Mouse (Mus musculus): ENCODE measurements around the gene Ulk3.

Gene Ulk3

DNA sequence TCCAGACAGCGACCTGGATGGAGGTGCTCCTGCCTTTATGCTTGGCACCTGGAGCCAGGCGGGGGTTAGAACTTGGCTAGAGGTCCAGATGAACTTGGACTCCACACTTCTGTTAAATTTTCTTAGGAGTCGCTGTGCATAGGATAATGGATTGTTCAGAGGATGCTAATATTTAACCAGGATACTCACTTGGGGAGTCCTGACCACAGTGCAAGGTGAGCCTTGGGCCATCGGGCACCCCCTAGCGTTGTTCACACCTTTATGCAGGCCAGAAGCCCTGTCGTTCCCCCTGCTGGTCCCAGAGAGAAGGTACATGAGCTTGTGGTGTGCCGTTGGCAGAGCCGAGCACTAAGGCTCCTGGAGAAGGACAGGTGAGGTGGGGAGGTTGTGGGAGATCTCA, 22.4 kb upstream of the Ulk3 start:
- DNase-seq (ENCODE audit: low read depth in 1 of 2, low spot score in 2 of 2), result no peak

DNA sequence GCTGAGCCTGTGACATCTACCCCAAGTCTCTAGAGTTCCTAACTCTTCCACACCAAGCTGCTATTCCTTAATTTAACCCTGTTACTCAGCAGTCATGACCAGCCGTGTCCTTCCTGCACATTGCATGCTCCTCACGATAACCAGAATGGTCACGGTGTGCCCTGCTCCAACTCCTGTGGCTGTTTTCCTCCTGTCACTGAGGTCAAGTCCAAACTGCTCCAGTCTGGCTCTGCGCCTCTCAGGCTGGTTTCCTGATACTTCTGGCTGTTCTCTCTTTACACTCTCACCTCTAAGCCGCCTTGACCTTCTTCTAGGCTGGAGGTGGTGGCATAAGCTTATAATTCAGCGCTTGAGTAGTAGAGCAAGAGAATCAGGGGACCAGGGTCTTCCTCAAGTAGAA, 20.8 kb upstream of the Ulk3 start:
- DNase-seq (ENCODE audit: low read depth in 1 of 2, low spot score in 2 of 2), result no peak

DNA sequence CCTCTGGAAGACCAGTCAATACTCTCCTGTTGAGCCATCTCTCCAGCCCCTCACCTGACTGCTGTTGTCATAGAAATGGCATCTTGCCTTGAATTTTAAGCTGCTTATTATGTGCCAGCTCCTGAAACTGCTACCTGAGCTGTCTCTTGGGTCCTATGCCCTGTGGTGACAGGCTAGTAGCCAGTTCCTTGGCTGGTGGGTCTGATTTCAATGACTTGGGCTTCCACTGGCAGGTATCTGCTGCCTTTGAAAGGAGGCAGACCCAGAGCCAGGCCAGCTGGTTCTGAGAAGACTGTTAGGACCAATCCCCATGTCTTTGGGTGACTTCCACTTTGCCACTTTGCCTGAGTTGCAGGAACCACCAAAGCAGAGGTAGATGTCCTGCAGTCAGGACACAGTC, 14.9 kb upstream of the Ulk3 start:
- no peak for DNase-seq (ENCODE audit: low read depth in 1 of 2, low spot score in 2 of 2)

DNA sequence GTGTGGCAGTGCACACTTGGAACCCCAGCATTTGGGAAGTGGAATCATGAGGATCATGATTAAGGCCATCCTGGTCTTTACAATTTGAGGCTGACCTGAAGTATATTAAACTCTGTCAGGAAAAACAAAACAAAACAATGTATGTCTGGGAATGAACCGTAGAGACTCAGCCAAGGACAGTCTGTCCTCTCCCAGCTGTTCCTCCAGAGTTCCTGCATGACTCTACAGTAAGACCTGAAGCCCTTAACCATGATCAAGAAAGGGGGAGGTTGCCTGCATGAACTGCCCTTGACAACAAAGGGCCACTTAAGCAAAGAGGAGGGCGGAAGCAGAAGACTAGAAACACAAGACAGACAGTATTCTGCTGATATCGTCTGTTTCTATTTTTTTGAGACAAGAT, 13.7 kb upstream of the Ulk3 start:
- DNase-seq (ENCODE audit: low read depth in 1 of 2, low spot score in 2 of 2), result no peak

DNA sequence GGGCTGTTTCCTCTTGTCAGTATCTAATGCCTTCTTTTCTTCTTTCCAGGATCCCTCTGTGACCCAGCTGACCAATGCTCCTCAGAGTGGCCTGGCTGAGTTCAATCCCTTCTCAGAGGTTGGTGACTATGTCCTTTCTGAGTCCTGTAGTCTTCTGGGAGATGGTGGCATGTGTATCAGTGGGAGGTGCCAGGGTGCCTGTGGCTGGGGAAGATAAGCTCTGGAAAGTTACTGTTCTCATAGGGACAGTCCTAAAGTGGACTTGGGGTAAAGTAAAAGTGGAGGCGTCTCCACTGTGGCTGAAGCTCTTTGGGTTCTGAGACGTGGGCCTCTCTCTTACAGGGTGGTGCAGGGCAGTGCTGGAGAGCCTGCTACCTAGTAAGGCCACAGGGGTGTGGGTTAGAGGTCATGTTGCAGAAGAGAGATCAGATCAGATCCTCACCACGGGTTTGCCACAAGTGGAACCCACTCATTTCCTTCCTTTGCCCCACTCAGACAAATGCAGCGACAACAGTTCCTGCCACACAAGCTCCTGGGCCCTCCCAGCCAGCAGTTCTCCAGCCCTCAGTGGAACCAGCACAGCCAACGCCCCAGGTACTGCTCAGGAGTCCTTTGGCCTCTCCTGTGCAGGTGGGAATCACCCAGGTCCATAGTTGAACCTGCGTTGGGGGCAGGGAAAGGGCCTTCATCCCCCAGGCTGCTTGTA, 12.0 kb upstream of the Ulk3 start:
- DNase-seq (ENCODE audit: low read depth in 1 of 2, low spot score in 2 of 2), result no peak

DNA sequence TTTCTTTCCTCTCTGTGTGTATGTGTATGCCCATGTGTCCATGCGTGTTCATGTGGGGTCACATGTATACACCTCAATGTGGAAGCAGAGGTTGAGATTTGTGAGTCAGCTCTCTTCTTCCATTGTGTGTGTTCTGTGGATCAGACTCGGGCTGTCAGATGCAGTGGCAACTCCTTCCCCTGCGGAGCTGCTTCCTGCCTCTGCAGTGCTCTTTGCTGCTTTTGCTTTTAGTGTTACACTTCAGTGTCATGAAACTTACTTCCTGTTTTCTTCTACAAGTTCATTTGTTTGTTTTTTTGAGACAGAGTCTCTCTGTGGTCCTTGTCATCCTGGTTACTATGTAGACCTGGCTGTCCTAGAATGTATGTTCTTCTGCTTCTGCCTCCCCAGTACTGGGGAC, 4.3 kb upstream of the Ulk3 start:
- no peak for DNase-seq (ENCODE audit: low read depth in 1 of 2, low spot score in 2 of 2)

DNA sequence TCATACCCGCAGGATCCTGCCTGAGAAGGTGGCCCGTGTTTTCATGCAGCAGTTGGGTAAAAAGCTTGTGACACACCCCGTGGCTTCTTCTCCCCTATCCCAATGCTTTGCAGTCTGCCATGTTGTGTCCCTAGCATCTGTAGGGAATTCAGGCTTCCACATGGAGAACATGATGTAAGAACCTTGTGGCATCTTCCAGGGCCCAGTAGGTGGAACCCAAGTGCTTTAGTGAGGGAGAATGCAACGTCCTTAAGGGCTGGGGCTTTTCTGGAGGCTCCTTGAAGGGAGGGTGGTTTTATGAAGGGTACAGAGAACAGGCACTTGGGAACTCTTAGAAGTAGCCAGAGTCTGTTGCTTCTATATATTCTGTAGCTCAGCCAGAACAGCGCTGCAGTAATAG, 1.5 kb downstream of the Ulk3 start:
- no peak for DNase-seq (ENCODE audit: low read depth in 1 of 2, low spot score in 2 of 2)

DNA sequence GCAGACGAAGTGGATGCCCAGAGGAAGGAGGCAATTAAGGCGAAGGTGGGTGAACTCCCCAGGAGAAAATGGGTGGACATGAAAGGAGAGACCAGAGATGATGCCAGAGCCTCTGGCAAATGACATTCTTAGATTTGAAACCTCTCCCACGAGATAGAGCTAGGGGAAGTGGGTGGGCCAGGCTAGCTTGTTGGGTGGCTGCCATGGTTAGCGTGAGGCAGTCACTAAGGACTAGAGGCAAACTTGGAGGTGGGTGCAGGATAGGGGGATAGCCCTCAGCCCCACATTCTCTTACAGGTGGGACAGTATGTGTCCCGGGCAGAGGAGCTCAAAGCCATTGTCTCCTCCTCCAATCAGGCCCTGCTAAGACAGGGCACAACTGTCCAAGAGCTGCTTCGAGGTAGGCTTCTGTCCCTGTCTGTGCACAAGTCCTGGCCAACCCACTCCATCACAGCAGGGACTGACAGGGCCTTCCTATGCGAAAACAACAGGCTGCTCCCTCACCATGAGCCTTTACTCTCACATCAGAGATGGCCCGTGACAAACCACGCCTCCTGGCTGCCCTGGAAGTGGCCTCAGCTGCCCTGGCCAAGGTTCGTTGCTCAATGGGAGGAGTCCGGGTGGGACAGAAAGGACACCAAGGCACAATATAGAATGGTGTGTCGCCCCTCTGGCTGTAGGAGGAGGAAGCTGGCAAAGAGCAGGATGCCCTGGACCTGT, 4.4 kb downstream of the Ulk3 start:
- DNase-seq (ENCODE audit: low read depth in 1 of 2, low spot score in 2 of 2), result no peak

DNA sequence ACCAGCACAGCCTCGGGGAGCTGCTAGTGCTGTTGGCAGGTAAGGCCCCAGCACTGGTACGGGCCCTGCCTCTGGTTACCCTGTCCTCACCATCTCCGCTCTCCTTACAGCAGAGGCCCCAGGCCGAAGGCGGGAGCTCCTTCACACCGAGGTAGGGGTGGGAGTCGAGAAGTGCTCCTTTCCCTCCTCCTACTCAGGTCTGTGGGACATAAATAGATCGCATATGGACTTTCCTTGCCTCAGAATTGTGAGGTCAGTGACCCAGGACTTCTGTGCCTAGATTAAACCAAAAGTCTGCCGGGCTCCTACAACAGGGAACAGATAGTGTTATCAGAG, 4.9 kb downstream of the Ulk3 start:
- no peak for DNase-seq (ENCODE audit: low read depth in 1 of 2, low spot score in 2 of 2)

DNA sequence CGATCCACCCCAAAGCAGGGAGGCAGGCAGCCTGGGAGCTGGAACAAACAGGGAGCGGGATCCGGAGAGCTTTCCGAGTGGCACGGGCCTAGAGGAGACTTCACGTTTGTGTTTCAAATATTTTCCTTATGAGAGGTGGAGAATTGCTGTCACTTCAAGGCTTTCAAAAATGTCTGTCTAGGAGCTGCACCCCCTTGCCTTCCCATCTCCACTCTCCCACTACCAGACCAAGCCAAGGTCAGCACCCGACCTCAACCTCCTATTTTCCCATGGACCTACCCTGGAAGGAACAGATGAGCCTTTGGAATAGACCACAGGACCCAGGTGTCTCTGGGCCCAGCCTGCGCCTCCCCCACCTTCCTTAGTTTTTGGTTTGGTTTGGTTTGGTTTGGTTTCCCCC, 8.0 kb downstream of the Ulk3 start:
- no peak for DNase-seq (ENCODE audit: low read depth in 1 of 2, low spot score in 2 of 2)

DNA sequence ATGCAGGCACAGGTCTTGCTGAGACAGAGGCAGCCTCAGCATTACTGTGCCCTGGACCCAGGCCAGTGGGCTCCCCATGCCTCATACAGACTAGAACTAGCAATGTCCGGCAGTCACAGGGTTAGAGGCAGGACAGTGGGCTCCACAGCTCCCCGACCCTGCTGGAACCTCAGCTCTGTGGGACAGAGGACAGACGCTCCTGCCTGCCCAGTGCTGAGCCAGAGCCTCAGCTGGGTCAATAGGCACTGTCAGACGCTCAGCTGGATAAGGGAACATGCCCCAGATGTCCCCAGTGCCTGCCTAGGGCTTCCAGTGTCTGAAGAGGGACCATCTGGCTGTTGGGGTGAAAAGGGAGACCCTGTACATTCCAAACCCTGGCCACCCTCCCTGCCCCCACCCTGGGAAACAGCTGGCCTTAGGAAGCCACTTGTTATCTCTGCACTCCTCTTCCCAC, 8.7 kb downstream of the Ulk3 start:
- no peak for DNase-seq (ENCODE audit: low read depth in 1 of 2, low spot score in 2 of 2)

DNA sequence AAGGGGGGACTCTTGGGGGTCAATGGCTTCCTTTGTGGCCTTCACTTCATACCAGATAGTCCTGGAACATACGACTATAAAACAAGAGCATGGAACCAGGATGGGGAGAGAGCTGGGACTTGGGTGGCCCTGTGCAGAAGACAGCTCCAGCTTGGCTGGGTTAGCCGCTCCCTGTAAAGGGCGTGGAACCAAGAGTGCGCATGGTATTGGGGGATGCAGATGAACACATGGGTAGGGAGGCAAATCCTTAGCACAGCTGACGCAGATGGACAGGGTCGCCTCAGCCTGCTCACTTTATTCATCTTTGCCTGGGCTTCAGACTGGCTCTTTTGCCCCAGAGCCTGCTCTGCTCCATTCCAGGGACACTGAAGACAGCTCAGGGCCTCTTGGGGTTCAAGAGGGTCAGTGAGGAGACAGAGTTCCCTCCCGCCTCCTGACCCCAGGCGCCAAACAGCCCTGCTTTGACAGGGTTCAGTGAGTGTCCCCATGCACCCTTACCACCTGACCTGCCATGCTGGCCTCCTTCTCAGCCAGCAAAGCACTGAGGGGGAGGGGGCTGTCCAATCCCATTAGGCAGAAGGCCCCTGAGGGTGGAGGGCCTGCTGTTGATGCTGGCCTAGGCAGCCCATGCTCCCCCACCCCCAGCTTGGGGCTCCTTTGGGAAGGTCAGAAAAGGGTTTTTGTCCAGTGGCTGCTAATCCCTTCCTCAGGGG, 9.8 kb downstream of the Ulk3 start:
- DNase-seq (ENCODE audit: low read depth in 1 of 2, low spot score in 2 of 2), result no peak

DNA sequence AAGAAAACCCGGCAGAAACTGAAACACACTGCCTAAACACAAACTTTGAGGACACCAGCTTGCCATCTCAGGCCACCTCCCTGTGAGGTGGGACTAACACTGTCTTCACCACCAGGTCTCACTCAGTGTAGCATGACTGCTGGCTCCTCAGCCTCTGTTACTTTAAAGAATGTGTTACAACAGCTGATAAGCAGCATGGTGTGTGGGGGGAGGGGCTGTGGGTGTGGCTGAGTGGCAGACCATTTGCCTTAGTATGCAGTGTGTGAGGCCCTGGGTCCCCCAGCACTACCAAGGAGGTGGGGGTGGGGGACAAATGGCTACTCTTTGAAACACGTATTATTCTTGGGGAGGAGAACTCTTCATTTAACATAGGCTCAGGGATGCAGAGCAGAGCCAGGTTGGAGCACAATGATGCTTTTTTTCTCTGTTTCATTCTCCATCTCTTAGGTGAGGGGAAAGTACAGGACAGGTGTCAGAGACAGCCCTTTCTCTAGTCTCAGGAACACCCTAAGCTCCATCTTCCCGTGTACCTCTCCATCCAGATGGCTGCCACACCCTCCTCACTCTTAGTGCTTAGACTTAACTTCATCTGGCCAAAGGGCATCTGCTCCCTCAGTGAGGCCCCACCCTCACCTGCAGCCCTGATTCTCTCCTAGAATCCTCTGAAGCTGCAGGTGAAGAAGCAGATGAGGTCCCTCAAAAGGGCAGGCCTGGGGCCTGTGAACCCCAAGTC, 11.5 kb downstream of the Ulk3 start:
- DNase-seq (ENCODE audit: low read depth in 1 of 2, low spot score in 2 of 2), result no peak

DNA sequence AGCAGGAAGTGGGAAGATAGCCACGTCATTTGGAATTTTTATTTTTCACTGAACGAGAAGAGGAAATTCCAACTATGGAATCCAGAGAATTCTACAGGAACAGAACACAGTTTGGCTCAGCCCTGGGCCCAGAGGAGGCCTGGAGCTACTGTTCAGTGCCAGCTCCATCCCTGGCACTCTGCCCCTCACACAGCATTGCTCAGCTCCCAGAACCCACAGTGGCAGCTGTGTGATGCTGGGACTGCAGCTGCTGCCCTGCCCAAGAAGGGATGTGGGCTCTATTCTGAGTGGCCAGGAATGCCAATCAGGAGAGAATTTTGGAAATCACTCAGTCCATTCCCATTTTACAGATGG, 12.1 kb downstream of the Ulk3 start:
- no peak for DNase-seq (ENCODE audit: low read depth in 1 of 2, low spot score in 2 of 2)

DNA sequence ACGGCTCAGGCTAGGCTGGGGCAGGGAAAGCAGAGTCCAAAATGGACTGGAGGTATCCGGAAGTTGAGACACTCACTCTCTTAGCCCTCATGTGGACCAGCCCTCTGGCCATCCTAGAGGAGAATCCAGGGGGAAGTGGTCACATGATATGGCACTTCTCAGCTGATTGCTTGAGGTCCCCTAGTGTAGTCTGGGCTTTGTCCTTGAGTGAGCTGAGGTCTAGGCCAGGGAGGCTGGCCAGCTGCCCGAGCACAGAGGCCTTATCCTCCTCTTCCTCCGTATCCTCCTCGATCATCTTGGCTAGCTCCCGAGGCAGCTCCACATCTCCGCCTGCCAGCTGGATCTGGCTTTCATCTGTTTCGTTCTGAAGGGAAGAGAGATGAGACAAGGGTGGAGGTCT, 12.8 kb downstream of the Ulk3 start:
- no peak for DNase-seq (ENCODE audit: low read depth in 1 of 2, low spot score in 2 of 2)

DNA sequence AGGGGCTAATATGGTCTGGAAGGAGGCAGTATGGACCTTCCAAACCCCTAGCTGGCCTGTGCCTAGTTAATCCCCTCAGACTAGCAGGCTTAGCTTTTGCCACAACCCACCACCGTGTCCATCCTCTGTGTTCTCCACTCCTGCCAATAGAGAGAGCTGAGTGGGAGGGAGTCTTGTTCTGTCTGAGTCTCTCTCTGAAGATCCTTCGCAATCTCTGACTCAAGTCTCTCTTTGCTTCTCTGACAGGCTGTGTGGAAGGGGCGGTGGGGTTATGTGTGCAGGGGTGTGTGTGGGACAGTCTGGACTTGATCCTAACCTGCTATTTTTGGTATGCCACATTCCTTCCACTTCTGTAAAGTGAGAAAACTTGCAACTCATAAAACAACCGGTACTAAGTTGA, 15.6 kb downstream of the Ulk3 start:
- no peak for DNase-seq (ENCODE audit: low read depth in 1 of 2, low spot score in 2 of 2)

DNA sequence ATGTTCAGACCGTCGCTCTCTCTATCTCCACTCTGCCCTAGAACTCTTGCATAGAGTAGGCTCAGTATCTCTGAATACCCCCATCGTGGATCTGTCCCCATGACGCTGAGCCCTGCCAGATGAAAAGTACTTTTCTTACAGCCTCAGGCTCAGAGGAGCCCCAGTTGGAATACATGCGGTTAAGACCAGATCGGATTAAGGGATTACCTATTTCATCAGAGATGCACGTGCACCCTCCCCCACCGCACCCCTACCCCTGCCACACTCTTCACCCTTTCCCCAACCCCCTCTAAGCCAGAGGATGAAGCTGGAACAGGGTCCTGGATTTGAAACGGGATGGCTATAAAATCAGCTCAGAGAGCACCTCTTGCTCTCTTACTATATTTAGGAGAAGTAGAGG, 16.3 kb downstream of the Ulk3 start:
- DNase-seq (ENCODE audit: low read depth in 1 of 2, low spot score in 2 of 2), result no peak

DNA sequence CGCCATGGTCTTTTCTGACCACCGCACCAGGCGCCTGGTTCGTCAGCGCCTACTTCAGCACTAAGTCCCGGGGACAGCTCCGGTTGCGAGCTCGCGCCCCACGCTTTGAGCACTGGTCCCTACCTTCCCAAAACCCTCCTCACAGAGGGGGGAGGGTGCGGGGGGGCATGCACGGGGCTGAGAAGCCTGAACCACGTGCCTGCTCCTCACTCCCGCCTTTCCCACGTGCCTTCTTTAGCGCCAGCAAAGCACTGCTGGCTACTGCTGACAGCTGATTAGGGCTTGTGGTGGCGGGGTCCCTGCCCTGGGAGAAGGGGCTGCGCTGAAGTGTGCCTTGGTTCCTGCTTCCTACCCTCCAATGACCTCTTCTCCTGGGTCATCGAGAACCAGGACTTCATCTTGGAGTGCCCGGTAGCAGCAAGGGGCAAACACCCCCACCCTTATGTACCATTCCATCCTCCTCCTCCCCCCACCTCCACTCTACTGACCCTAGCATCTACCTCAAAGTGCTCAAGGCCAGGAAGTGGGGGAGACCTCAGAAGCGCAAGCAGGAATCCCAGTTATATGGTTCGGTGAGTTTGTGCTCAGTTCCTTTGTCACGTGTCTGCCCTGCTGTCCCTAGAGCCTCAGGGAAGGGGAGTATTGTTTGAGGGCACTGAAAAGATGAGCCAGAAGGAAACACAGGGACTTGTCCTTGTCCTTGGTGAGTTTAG, 17.0 kb downstream of the Ulk3 start, which contains the start of gene Cplx3:
Cplx3 (minus strand) TSS at position 143 of the 713 bp plus-strand sequence.
- DNase-seq (ENCODE audit: low read depth in 1 of 2, low spot score in 2 of 2), result no peak

DNA sequence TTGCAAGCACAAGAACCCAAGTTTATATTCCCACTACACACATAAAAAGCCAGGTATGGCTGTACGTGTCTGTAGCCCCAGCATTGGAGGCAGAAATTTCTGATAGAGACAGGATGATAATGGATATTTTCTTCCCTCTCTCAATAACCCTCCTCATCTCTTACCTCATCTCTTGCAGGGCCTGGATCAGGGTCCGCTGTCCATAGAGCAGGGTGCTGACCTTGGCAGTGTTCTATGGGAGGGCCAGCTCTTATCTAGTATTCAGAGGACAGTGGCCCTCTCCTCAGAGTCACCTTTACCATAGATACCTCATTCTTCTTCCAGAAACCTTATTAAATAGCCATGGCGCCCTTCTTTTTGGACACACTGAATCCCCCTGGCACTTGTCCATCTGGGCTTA, 20.6 kb downstream of the Ulk3 start:
- no peak for DNase-seq (ENCODE audit: low read depth in 1 of 2, low spot score in 2 of 2)

DNA sequence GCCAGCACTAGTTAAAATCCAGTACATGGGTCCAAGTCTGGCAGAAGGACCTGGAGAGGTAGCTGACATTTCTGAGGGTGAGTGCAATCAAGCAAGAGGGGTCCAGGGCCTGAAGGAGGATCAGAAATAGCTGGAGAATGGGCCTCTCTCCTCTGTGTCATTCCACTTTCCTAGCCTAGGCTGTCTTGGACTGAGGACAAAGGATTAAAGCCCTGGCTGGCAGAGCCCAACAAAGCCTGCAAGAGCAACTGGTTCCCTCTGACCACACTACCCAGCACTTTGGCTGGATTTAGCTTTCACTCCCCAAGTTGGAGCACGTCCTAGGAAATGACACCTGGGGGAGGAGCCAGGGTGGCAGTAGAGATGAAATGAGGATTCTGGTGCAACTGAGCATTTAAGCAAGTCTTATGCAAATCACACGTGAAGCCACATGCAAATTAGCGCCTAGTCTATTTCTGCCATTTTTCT, 21.1 kb downstream of the Ulk3 start:
- no peak for DNase-seq (ENCODE audit: low read depth in 1 of 2, low spot score in 2 of 2)

DNA sequence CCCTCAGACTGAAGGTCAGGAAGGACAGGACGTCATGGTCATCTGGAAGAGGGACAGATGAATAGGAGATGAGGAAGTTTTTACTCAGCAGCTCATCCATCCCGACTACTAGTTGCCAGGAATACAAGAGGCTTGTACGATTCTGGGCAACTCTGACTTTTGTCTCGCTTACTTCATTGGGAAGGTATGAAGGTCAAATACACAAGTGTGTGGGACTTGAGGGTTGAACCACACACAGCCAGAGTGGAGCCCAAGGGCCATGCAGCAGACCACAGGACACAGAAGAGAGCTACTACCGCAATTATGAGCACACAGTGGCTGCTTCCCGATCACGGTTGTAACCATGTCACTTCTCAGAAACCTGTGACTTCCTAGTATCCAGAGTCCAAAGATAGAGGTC, 23.3 kb downstream of the Ulk3 start:
- no peak for DNase-seq (ENCODE audit: low read depth in 1 of 2, low spot score in 2 of 2)
